Mouse (Mus musculus) small intestine, adult 2 months (tissue): Measurements from ENCODE around the gene Stim1.

Experiments used
- CTCF ChIP-seq: fragments of 200-500 bp; IDR thresholded peaks from 2 replicates; pipeline ENCODE4 v1.5.1; 2012; ENCODE audit warnings: low read depth, mild to moderate bottlenecking, control low read depth, inconsistent platforms, low read length, moderate library complexity, mixed read lengths; ENCODE audit not compliant: insufficient replicate concordance, insufficient read length; ENCODE audit errors: extremely low read depth
- POLR2A ChIP-seq: fragments of 200-500 bp; IDR thresholded peaks from 2 replicates; pipeline ENCODE4 v1.6.1; 2012; ENCODE audit warnings: low read depth, mild to moderate bottlenecking, control low read depth, inconsistent platforms, low read length, moderate library complexity

DNA sequence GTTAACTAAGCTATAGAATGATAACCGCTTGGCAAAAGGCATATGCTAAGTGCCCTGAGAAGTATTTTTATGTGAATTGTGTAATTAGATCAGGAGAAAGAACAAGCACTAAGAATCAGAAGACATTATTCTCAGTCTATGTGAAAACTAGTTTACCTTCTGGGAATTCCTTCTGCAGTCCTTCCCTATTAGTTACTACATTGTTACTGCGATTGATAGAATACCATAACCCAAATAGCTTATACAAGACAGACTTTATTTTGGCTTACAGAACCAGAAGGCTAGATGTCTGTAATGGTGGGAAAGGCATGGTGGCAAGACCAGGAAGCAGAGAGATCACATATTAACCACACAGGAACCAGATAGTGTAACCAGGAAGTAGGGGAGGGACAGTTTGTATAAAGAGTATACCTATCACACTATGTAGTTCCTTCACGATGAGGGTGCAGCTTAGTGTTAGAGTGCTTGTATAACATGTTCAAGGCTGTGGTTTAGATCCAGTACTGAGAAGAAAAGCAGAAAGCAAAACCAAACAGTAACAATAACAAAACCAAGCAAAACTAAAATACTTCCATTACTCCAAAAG, 50.1 kb downstream of the Stim1 start:
- TF ChIP-seq POLR2A, result no peak
- no peak for TF ChIP-seq CTCF
